Mouse (Mus musculus) lung, embryonic 14.5 days (tissue): Measurements from ENCODE around the gene Xkr8. TPM values are rescaled to one million over a fixed set of nuclear protein-coding genes. Genes with fewer than 3 reads are reported as not detected.

Experiments used
- ATAC-seq: fragments of 200-750 bp; cut with Nextera tagmentation; 2 replicates; pipeline ENCODE4 v1.8.0; 2017; ENCODE audit warnings: mild to moderate bottlenecking, moderate TSS enrichment, moderate library complexity; ENCODE audit not compliant: insufficient read depth
- DNase-seq: peaks from one replicate; pipeline ENCODE4 v3.0.0-alpha.2; 2015
- H3K27ac ChIP-seq: fragments of 300-500 bp; sonication (generic); 2 replicates; pipeline ENCODE4 v1.5.1; 2014; ENCODE audit warnings: low read depth, mild to moderate bottlenecking, moderate library complexity
- H3K27me3 ChIP-seq: fragments of 300-500 bp; sonication (generic); 2 replicates; pipeline ENCODE4 v1.6.1; 2014; ENCODE audit warnings: low read length, control low read depth; ENCODE audit not compliant: insufficient read depth
- H3K36me3 ChIP-seq: fragments of 300-500 bp; sonication (generic); 2 replicates; pipeline ENCODE4 v1.6.1; 2014; ENCODE audit warnings: control low read depth; ENCODE audit not compliant: insufficient read depth
- H3K4me1 ChIP-seq: fragments of 300-500 bp; sonication (generic); 2 replicates; pipeline ENCODE4 v1.6.1; 2014; ENCODE audit warnings: antibody characterized with exemption, control low read depth; ENCODE audit not compliant: insufficient read depth
- H3K4me2 ChIP-seq: fragments of 300-500 bp; sonication (generic); 2 replicates; pipeline ENCODE4 v1.6.1; 2014; ENCODE audit warnings: mild to moderate bottlenecking
- H3K4me3 ChIP-seq: fragments of 300-500 bp; sonication (generic); 2 replicates; pipeline ENCODE4 v1.5.1; 2014; ENCODE audit warnings: low read depth, low read length
- H3K9ac ChIP-seq: fragments of 300-500 bp; sonication (generic); 2 replicates; pipeline ENCODE4 v1.6.1; 2014
- H3K9me3 ChIP-seq: fragments of 300-500 bp; sonication (generic); 2 replicates; pipeline ENCODE4 v1.6.1; 2016; ENCODE audit warnings: low read depth, low read length, control low read depth
- CTCF ChIP-seq: IDR thresholded peaks from 2 replicates; pipeline ENCODE4 v1.5.1; 2016; ENCODE audit warnings: antibody characterized with exemption, low read depth
- WGBS: fragments of 180-500 bp; shearing (Covaris S2); extraction: QIAGEN DNeasy Blood & Tissue Kit; methylation state at CpG from one replicate; pipeline ENCODE4 v1.1.7; 2014; 5-methylcytosine and 5-hydroxymethylcytosine counted together
- polyA plus RNA-seq: library from polyadenylated mRNA; unstranded; fragments of >200 nt; fragmentation: Nextera tagmentation; extraction: Ambion mirVana; gene quantifications from 2 replicates; pipeline ENCODE4 v1.2.1, GENCODE M21; 2014

The Xkr8 gene
- polyA plus RNA-seq, 1 experiment from 2014 or later, result 5.5 TPM

GRCm38 (mm10) chr4:132735894-132736293, 3.5 kb upstream of the Xkr8 start:
- H3K27me3 ChIP-seq, result no peaks in the 10 kb centered on the region
- no peak for TF ChIP-seq CTCF
- no peaks in the 10 kb centered on the region for H3K4me1 ChIP-seq
- WGBS, result 39% methylated on average over 3 of the region's 3 CpGs
- ATAC-seq, result no peak
- no peak overlapping the region for H3K4me2 ChIP-seq
- no peak overlapping the region for H3K9ac ChIP-seq
- no peak for DNase-seq
- H3K4me3 ChIP-seq, result no peak overlapping the region
- H3K36me3 ChIP-seq, result no peaks in the 10 kb centered on the region
- no peak overlapping the region for H3K27ac ChIP-seq
- no peaks in the 10 kb centered on the region for H3K9me3 ChIP-seq

GRCm38 (mm10) chr4:132735389-132735788, 3.0 kb upstream of the Xkr8 start:
- Histone ChIP-seq H3K36me3 (no peaks in the 10 kb centered on the region), H3K4me3 (no peak overlapping the region), H3K9ac (no peak overlapping the region), H3K4me2 (no peak overlapping the region), H3K27ac (no peak overlapping the region), H3K9me3 (no peaks in the 10 kb centered on the region), H3K27me3 (no peaks in the 10 kb centered on the region), H3K4me1 (no peaks in the 10 kb centered on the region)
- no peak for DNase-seq
- ATAC-seq, result no peak
- TF ChIP-seq CTCF, result no peak
- WGBS, result 76% methylated on average over 2 of the region's 2 CpGs

- no peaks in the 10 kb centered on the region for H3K36me3 ChIP-seq
- ATAC-seq, result no peak
- H3K4me3 ChIP-seq, result no peak overlapping the region
- no peak for TF ChIP-seq CTCF
- 81% methylated on average over 2 of the region's 2 CpGs for WGBS
- H3K27me3 ChIP-seq, result no peaks in the 10 kb centered on the region
- DNase-seq, result no peak
- no peaks in the 10 kb centered on the region for H3K9me3 ChIP-seq
- no peak overlapping the region for H3K4me2 ChIP-seq
- H3K27ac ChIP-seq, result no peak overlapping the region
- no peak overlapping the region for H3K9ac ChIP-seq
- H3K4me1 ChIP-seq, result no peaks in the 10 kb centered on the region
These were observed 2.4 kb upstream of the Xkr8 start for GRCm38 (mm10) chr4:132734766-132735165.

- WGBS, result 91% methylated on average over 25 of the region's 25 CpGs
- TF ChIP-seq CTCF, result no peak
- no peak overlapping the region for H3K27ac ChIP-seq
These were observed 875 bp upstream of the Xkr8 start for GRCm38 (mm10) chr4:132733071-132733770.

GRCm38 (mm10) chr4:132731616-132732015, 730 bp downstream of the Xkr8 start:
- H3K4me2 ChIP-seq, result peak overlapping the region; percentile 96
- no peaks in the 10 kb centered on the region for H3K36me3 ChIP-seq
- ATAC-seq, result no peak
- H3K27ac ChIP-seq, result no peak overlapping the region
- no peak for TF ChIP-seq CTCF
- H3K9ac ChIP-seq, result peak overlapping the region; percentile 63; the same call in 1 of the 2 replicates
- H3K4me1 ChIP-seq, result no peaks in the 10 kb centered on the region
- DNase-seq, result no peak
- H3K9me3 ChIP-seq, result no peaks in the 10 kb centered on the region
- WGBS, result 44% methylated on average over 12 of the region's 12 CpGs
- no peaks in the 10 kb centered on the region for H3K27me3 ChIP-seq
- peak overlapping the region; percentile 59 for H3K4me3 ChIP-seq

More at GRCm38 (mm10) chr4:132733071-132733770, 875 bp upstream of the Xkr8 start:
- Histone ChIP-seq H3K9ac (no peak overlapping the region), H3K9me3 (no peaks in the 10 kb centered on the region), H3K36me3 (no peaks in the 10 kb centered on the region), H3K4me2 (no peak overlapping the region), H3K27me3 (no peaks in the 10 kb centered on the region), H3K4me3 (no peak overlapping the region), H3K4me1 (no peaks in the 10 kb centered on the region)
- no peak for DNase-seq
- no peak for ATAC-seq

GRCm38 (mm10) chr4:132728233-132728632, 4.1 kb downstream of the Xkr8 start:
- H3K27me3 ChIP-seq, result no peaks in the 10 kb centered on the region
- H3K4me2 ChIP-seq, result no peak overlapping the region
- H3K9ac ChIP-seq, result no peak overlapping the region
- no peak for DNase-seq
- no peak overlapping the region for H3K27ac ChIP-seq
- no peak for ATAC-seq
- no peak for TF ChIP-seq CTCF
- no peaks in the 10 kb centered on the region for H3K9me3 ChIP-seq
- H3K36me3 ChIP-seq, result peaks cover 14% of the 10 kb centered on the region
- WGBS, result 86% methylated on average over 8 of the region's 8 CpGs
- no peaks in the 10 kb centered on the region for H3K4me1 ChIP-seq
- H3K4me3 ChIP-seq, result no peak overlapping the region

GRCm38 (mm10) chr4:132718251-132718650, 14.1 kb downstream of the Xkr8 start:
- H3K27ac ChIP-seq, result no peak overlapping the region
- WGBS, result 93% methylated on average over 1 of the region's 1 CpGs
- ATAC-seq (no peak), DNase-seq (no peak)
- H3K4me2 ChIP-seq, result no peak overlapping the region
- no peak overlapping the region for H3K4me3 ChIP-seq
- no peaks in the 10 kb centered on the region for H3K9me3 ChIP-seq
- peaks cover 67% of the 10 kb centered on the region for H3K36me3 ChIP-seq
- H3K27me3 ChIP-seq, result no peaks in the 10 kb centered on the region
- no peak for TF ChIP-seq CTCF
- H3K9ac ChIP-seq, result no peak overlapping the region
- no peaks in the 10 kb centered on the region for H3K4me1 ChIP-seq
